Mouse (Mus musculus) limb, embryonic 11.5 days (tissue): ENCODE results near the gene Map2k1. TPM values are rescaled to one million over a fixed set of nuclear protein-coding genes. Genes with fewer than 3 reads are reported as not detected.
A peak's percentile ranks its signal among the peaks of the same experiment; 100 is the strongest.

Experiments used
- ATAC-seq: fragments of 200-750 bp; cut with Nextera tagmentation; 2 replicates; pipeline ENCODE4 v1.8.0; 2017; ENCODE audit warnings: low read depth; ENCODE audit not compliant: insufficient number of reproducible peaks, low FRiP score, low TSS enrichment
- DNase-seq: peaks from one replicate; pipeline ENCODE4 v3.0.0-alpha.2; 2015; ENCODE audit warnings: low spot score
- H3K27ac ChIP-seq: fragments of 300-500 bp; sonication (generic); replicated peaks from 2 replicates; pipeline ENCODE4 v1.5.1; 2014; ENCODE audit warnings: low read depth, mild to moderate bottlenecking, low read length
- H3K27me3 ChIP-seq: fragments of 300-500 bp; sonication (generic); 2 replicates; pipeline ENCODE4 v1.6.1; 2014; ENCODE audit warnings: mild to moderate bottlenecking, low read length, mixed read lengths; ENCODE audit not compliant: control insufficient read depth, insufficient read depth
- H3K36me3 ChIP-seq: fragments of 300-500 bp; sonication (generic); 2 replicates; pipeline ENCODE4 v1.6.1; 2014; ENCODE audit warnings: mild to moderate bottlenecking, low read length, moderate library complexity, mixed read lengths; ENCODE audit not compliant: control insufficient read depth, insufficient read depth
- H3K4me1 ChIP-seq: fragments of 300-500 bp; sonication (generic); 2 replicates; pipeline ENCODE4 v1.6.1; 2014; ENCODE audit warnings: low read length, mixed read lengths; ENCODE audit not compliant: control insufficient read depth, insufficient read depth
- H3K4me2 ChIP-seq: fragments of 300-500 bp; sonication (generic); 2 replicates; pipeline ENCODE4 v1.6.1; 2014; ENCODE audit warnings: low read depth, mild to moderate bottlenecking, moderate library complexity; ENCODE audit not compliant: severe bottlenecking
- H3K4me3 ChIP-seq: fragments of 300-500 bp; sonication (generic); 2 replicates; pipeline ENCODE4 v1.5.1; 2014; ENCODE audit warnings: low read depth, low read length
- H3K9ac ChIP-seq: fragments of 300-500 bp; sonication (generic); 2 replicates; pipeline ENCODE4 v1.6.1; 2014; ENCODE audit warnings: mild to moderate bottlenecking, low read length
- H3K9me3 ChIP-seq: fragments of 300-500 bp; sonication (generic); 2 replicates; pipeline ENCODE4 v1.6.1; 2016; ENCODE audit warnings: low read length; ENCODE audit not compliant: control insufficient read depth
- WGBS: fragments of 180-500 bp; shearing (Covaris S2); extraction: QIAGEN DNeasy Blood & Tissue Kit; methylation state at CpG from one replicate; pipeline ENCODE4 v1.1.7; 2014; 5-methylcytosine and 5-hydroxymethylcytosine counted together
- polyA plus RNA-seq: library from polyadenylated mRNA; unstranded; fragments of >200 nt; fragmentation: Nextera tagmentation; extraction: Ambion mirVana; gene quantifications from 2 replicates; pipeline ENCODE4 v1.2.1, GENCODE M21; 2014

The Map2k1 gene
- polyA plus RNA-seq, 1 experiment from 2014 or later = 75.1 TPM

GRCm38 (mm10) chr9:64259906-64260305 lies 6.5 kb upstream of the Map2k1 start:
- ATAC-seq (no peak), DNase-seq (no peak)
- no peak overlapping the region for H3K9ac ChIP-seq

DNA sequence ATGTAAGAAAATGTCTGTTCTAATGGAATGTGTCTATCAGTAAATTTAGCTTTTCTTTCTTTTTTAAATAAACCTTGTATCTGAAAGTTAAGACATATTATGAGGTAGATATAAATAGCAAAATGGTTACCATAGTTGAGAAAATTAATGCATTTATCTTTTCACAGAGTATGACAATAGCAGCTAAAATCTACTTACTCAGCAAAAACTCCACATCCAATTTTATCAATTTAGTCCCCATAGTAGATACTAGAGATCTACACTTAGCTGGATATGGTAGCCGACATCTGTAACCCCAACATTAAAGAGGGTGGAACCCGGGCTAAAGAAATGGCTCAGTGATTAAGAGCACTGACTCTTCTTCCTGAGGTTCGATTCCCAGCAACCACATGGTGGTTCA lies 2.8 kb upstream of the Map2k1 start:
- H3K36me3 ChIP-seq = no peaks in the 10 kb centered on the region
- WGBS = 88% methylated on average over 3 of the region's 3 CpGs
- no peaks in the 10 kb centered on the region for H3K4me1 ChIP-seq
- DNase-seq = no peak
- no peak overlapping the region for H3K27ac ChIP-seq
- no peak for ATAC-seq
- H3K9me3 ChIP-seq = no peaks in the 10 kb centered on the region
- H3K27me3 ChIP-seq = no peaks in the 10 kb centered on the region
- H3K9ac ChIP-seq = no peak overlapping the region
- no peak overlapping the region for H3K4me3 ChIP-seq
- H3K4me2 ChIP-seq = no peak overlapping the region

More at GRCm38 (mm10) chr9:64259906-64260305, 6.5 kb upstream of the Map2k1 start:
- Histone ChIP-seq H3K4me3 (no peak overlapping the region), H3K27me3 (no peaks in the 10 kb centered on the region), H3K27ac (no peak overlapping the region), H3K36me3 (no peaks in the 10 kb centered on the region), H3K4me2 (no peak overlapping the region), H3K4me1 (no peaks in the 10 kb centered on the region), H3K9me3 (no peaks in the 10 kb centered on the region)
- WGBS = 90% methylated on average over 5 of the region's 5 CpGs

- no peak overlapping the region for H3K4me3 ChIP-seq
- H3K4me1 ChIP-seq = no peaks in the 10 kb centered on the region
- ATAC-seq = no peak
- H3K27me3 ChIP-seq = no peaks in the 10 kb centered on the region
- H3K9me3 ChIP-seq = no peaks in the 10 kb centered on the region
- no peak overlapping the region for H3K9ac ChIP-seq
- H3K36me3 ChIP-seq = no peaks in the 10 kb centered on the region
- no peak overlapping the region for H3K27ac ChIP-seq
- no peak for DNase-seq
- WGBS = 82% methylated on average over 3 of the region's 3 CpGs
- no peak overlapping the region for H3K4me2 ChIP-seq
Measured at GRCm38 (mm10) chr9:64255422-64255821, 2.0 kb upstream of the Map2k1 start.

GRCm38 (mm10) chr9:64252591-64253020 lies 825 bp downstream of the Map2k1 start:
- DNase-seq = peak; percentile 42
- no peaks in the 10 kb centered on the region; the same call in 1 of the 2 replicates for H3K36me3 ChIP-seq
- H3K27ac ChIP-seq = peak overlapping the region; percentile 56
- peak overlapping the region; percentile 92 for H3K4me3 ChIP-seq
- under 1% methylated on average over 16 of the region's 16 CpGs for WGBS
- H3K9me3 ChIP-seq = no peaks in the 10 kb centered on the region
- no peaks in the 10 kb centered on the region for H3K4me1 ChIP-seq
- peak overlapping the region; percentile 72 for H3K9ac ChIP-seq
- no peaks in the 10 kb centered on the region for H3K27me3 ChIP-seq
- 0 out of 2 replicates have a peak, but pooled peaks have one; percentile 14 for ATAC-seq
- H3K4me2 ChIP-seq = peak overlapping the region; percentile 87

- no peak overlapping the region for H3K4me2 ChIP-seq
- H3K4me3 ChIP-seq = no peak overlapping the region
- no peaks in the 10 kb centered on the region for H3K9me3 ChIP-seq
- no peaks in the 10 kb centered on the region; the same call in 1 of the 2 replicates for H3K36me3 ChIP-seq
- H3K27me3 ChIP-seq = no peaks in the 10 kb centered on the region
- ATAC-seq = no peak
- no peaks in the 10 kb centered on the region for H3K4me1 ChIP-seq
- DNase-seq = no peak
- no peak overlapping the region for H3K9ac ChIP-seq
- no peak overlapping the region for H3K27ac ChIP-seq
Measured at GRCm38 (mm10) chr9:64250111-64250730, 3.2 kb downstream of the Map2k1 start.

GRCm38 (mm10) chr9:64249371-64249770 lies 4.1 kb downstream of the Map2k1 start:
- no peaks in the 10 kb centered on the region for H3K9me3 ChIP-seq
- no peaks in the 10 kb centered on the region for H3K4me1 ChIP-seq
- H3K27me3 ChIP-seq = no peaks in the 10 kb centered on the region
- no peak overlapping the region for H3K4me3 ChIP-seq
- H3K36me3 ChIP-seq = no peaks in the 10 kb centered on the region; the same call in 1 of the 2 replicates
- no peak overlapping the region for H3K9ac ChIP-seq
- H3K4me2 ChIP-seq = no peak overlapping the region
- ATAC-seq (no peak), DNase-seq (no peak)
- H3K27ac ChIP-seq = no peak overlapping the region
- 83% methylated on average over 1 of the region's 1 CpGs for WGBS

DNA sequence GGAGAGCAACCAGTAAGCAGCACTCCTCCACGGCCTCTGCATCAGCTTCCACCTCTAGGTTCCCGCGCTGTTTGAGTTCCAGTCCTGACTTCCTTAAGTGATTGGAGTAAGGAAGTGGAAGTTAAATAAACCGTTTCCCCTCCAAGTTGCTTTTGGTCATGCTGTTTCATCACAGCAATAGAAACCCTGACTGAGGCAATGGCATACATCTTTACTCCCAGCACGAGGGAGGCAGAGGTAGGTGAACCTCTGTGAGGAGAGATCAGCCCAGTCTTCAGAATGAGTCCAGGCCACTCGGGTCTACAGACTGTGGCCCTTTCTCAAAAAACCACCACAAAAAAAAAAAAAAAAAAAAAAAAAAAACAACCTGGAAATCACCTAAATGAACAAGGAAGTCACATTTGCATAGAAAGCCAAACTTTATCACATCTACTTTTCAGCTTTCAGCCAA lies 11.0 kb downstream of the Map2k1 start:
- 82% methylated on average over 6 of the region's 6 CpGs for WGBS
- no peak overlapping the region for H3K27ac ChIP-seq
- no peaks in the 10 kb centered on the region for H3K9me3 ChIP-seq
- no peaks in the 10 kb centered on the region for H3K27me3 ChIP-seq
- DNase-seq (no peak), ATAC-seq (no peak)
- H3K4me3 ChIP-seq = no peak overlapping the region
- H3K4me2 ChIP-seq = no peak overlapping the region
- no peak overlapping the region for H3K9ac ChIP-seq
- no peaks in the 10 kb centered on the region for H3K36me3 ChIP-seq
- H3K4me1 ChIP-seq = peaks cover 7% of the 10 kb centered on the region

DNA sequence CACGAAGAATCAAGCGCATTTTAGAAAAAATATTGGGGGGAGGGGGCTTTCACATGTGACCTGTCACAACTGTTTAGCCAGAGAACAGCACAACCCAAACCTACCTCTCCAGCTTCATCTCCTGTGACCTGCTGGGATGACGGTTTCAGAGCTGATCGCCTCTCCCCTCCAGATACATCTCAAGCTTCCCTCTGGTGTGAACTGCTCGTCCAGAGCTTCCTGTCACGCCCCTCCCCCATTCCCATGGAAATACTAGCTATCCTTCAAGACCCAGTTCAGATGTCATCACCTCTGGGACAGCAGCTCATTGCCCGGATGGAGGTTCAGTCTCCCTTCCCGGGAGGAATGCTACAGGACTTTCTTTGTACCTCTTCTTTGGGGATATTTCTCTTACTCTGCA lies 12.8 kb downstream of the Map2k1 start:
- H3K9me3 ChIP-seq = no peaks in the 10 kb centered on the region
- H3K9ac ChIP-seq = no peak overlapping the region
- H3K4me3 ChIP-seq = no peak overlapping the region
- H3K4me2 ChIP-seq = 0 out of 2 replicates have a peak overlapping the region, but pooled peaks have one; percentile 18
- ATAC-seq = no peak
- H3K27me3 ChIP-seq = no peaks in the 10 kb centered on the region
- peak; percentile 42 for DNase-seq
- H3K27ac ChIP-seq = no peak overlapping the region
- 20% methylated on average over 8 of the region's 8 CpGs for WGBS
- H3K4me1 ChIP-seq = peaks cover 7% of the 10 kb centered on the region
- no peaks in the 10 kb centered on the region for H3K36me3 ChIP-seq

DNA sequence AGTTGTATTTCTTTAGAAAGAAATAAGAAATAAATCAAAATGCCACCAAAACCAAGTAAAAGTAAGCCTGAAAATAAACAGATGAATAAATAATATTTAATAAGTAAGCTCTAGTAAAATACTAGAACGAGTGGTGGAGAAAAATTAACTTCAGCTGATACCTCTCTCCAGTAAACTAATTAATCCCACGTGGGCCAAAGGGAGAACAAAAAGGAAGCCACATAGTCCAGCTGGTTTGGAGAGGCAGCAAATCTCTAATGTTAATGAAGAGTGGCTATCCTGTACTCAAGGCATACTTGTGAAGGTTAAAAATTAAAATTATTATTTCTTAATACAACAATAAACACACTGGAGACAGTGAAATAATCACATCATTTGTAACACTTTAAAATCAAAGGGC lies 13.3 kb downstream of the Map2k1 start:
- DNase-seq (no peak), ATAC-seq (no peak)
- 10% methylated on average over 2 of the region's 2 CpGs for WGBS
- H3K27me3 ChIP-seq = no peaks in the 10 kb centered on the region
- no peaks in the 10 kb centered on the region for H3K36me3 ChIP-seq
- no peak overlapping the region for H3K4me2 ChIP-seq
- H3K4me1 ChIP-seq = peaks cover 7% of the 10 kb centered on the region
- no peaks in the 10 kb centered on the region for H3K9me3 ChIP-seq
- no peak overlapping the region for H3K4me3 ChIP-seq
- no peak overlapping the region for H3K27ac ChIP-seq
- H3K9ac ChIP-seq = no peak overlapping the region
